Mouse (Mus musculus) B cell, adult 2 months (primary cell): ENCODE results near the gene Zfp428.

Experiments used
- DNase-seq, 2 experiments: peaks; one replicate each; pipeline ENCODE4 v3.0.0; 2022

Zfp428 gene

GRCm38 (mm10) chr7:24506838-24507725, at the start of gene Zfp428:
Gene Zfp428 (plus strand): TSS chr7:24507006.
- DNase-seq, result peak; percentile 65 to 70

DNA sequence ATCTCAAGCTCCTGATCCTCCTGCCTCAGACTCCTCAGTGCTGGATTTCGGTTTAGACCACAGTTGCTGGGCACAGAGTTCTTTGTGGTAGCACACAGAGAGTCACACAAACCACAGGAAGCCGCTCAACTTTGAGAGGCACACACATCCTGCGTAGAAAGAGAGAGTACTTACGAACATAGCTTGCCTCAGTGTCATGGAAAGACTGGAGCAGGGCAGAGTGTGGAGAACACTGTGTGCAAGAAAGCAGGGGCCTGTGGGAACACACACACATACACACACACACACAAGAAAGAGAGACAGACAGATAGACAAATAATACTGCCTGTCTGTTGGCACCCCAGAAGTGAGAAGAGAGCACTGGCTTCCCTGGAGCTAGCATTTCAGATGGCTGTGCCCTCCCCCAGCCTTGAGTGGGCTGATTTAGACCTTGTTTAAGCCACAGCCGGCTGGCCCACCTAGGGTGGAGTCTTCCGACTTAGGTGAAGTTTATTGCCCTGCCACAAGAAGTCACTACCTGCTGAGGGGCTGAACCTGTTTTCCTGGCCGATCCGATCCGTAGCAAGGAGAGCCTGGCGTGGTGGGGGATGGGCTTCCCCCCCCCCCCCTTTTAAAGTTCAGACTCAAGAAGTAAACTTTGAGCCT, 49.0 kb upstream of the Zfp428 start:
- DNase-seq, result peak; percentile 73 to 80

GRCm38 (mm10) chr7:24459440-24459839, 47.4 kb upstream of the Zfp428 start:
- no peak for DNase-seq

DNA sequence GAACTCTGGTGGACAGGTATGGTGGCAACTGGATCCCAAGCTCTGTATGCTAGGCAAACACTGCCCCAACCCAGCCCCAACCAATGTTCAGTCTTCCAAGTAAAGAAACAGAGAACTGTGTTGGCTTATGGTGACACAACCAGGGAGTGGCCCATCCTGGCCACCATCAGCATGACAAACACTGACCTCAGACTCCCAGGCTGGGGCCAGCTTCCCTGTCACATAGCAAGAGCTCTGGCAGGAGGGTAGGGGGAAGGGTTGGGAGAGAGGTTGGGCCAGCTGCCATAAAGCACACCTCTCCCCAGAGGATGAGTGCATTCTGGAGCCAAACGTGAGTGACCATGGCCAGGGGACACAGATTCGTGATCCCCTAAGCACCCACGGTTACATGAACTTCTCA, 47.0 kb upstream of the Zfp428 start:
- no peak for DNase-seq

DNA sequence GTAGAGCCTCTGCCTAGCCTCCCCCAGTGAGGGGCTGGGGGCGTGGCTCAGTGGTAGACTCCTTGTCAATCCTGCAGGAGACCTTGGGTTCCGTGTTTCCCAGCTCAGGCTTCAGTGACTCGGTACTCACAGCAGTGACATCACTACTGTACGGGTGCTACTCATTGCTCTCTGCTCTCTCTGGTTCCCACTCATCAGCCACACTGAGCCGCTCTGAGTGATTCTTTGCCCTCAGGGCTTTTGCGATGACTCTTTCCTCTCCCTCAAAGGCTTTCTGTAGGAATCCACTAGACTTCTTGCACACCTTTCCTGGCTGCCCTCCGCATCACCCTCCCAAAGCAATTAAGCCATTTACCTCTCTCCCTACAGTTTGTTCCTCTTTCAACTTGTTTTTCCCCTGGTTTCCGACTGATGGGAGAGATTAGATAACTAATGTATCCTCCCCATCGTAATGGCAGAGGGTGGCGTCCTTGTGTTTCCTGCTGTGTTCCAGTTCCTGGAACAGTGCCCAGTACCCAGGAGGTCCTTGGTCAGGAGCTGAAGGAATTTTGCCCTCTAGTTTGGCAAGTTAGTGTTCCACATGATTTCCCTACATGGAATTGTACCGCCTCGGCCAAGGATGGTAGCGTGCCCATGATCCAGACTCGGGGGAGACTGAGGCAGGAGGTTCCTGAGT, 45.3 kb upstream of the Zfp428 start:
- no peak for DNase-seq

- DNase-seq, result peak; percentile 74 to 77
Measured at GRCm38 (mm10) chr7:24462388-24463319, 44.2 kb upstream of the Zfp428 start, which contains the start of gene Plaur. Gene Plaur (plus strand): TSS chr7:24462484.

- DNase-seq, result no peak
Measured at GRCm38 (mm10) chr7:24466835-24467234, 40.0 kb upstream of the Zfp428 start.

DNA sequence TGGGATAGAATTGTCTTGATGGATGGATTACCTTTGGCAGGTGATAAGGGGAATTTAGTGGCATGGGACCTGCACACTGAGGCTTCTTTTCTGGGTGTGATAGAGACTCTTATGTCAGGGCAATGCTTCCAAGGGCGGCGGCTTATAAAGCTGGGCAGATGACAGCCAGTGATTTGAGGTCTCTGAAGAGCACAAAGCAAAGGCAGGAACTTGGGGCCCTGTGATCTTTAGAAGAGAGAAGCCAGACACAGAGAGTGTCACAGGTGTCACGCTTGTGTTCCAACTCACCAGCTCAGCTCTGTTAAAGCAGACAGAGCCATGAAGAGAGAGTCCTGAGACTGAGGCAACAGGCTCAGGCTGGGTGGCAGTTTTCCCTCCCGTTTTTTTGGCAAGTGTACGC, 38.9 kb upstream of the Zfp428 start:
- peak in 1 of 2 experiments; percentile 17 for DNase-seq

GRCm38 (mm10) chr7:24469126-24469525, 37.7 kb upstream of the Zfp428 start:
- peak; percentile 81 to 83 for DNase-seq

GRCm38 (mm10) chr7:24470356-24470755, 36.5 kb upstream of the Zfp428 start:
- peak in 1 of 2 experiments; percentile 26 for DNase-seq

GRCm38 (mm10) chr7:24472442-24472841, 34.4 kb upstream of the Zfp428 start:
- DNase-seq, result peak; percentile 25 to 33

- DNase-seq, result peak; percentile 77
Measured at GRCm38 (mm10) chr7:24472937-24473336, 33.9 kb upstream of the Zfp428 start.

GRCm38 (mm10) chr7:24473913-24474529, 32.8 kb upstream of the Zfp428 start:
- peak; percentile 85 for DNase-seq

DNA sequence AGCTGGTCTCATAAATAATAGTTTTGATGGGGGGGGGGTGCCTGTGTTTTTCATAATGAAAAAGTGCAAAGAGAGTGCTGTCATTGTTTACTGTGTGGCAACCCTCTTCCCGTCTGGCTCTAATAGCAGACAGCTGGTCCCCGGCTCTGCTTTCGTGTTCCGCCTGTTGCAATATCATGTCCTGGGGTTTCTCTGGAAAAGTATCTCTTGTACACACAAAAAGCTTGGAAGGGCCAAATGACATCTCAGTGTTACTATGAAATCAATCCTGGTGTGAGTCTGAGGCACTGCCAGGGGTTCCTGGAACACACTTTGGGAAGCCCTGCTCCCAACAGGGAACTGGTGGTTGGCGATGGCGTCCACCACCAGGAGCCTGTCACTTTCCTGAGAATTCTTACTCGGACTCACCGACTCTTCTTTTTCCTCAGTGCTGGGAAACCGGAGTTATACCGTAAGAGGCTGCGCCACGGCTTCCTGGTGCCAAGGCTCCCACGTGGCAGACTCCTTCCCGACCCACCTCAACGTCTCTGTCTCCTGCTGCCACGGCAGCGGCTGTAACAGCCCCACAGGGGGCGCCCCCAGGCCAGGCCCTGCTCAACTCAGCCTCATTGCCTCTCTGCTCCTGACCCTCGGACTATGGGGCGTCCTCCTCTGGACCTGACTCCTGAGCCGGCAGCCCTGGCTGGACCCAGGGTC, 31.8 kb upstream of the Zfp428 start:
- DNase-seq, result peak; percentile 21 to 27

GRCm38 (mm10) chr7:24476338-24476737, 30.5 kb upstream of the Zfp428 start:
- DNase-seq, result peak; percentile 1 to 2

GRCm38 (mm10) chr7:24476856-24477255, 29.9 kb upstream of the Zfp428 start:
- peak; percentile 1 to 2 for DNase-seq

GRCm38 (mm10) chr7:24478911-24479310, 27.9 kb upstream of the Zfp428 start:
- DNase-seq, result peak; percentile 3 to 6

GRCm38 (mm10) chr7:24479685-24480084, 27.1 kb upstream of the Zfp428 start:
- DNase-seq, result peak; percentile 1 to 5

DNA sequence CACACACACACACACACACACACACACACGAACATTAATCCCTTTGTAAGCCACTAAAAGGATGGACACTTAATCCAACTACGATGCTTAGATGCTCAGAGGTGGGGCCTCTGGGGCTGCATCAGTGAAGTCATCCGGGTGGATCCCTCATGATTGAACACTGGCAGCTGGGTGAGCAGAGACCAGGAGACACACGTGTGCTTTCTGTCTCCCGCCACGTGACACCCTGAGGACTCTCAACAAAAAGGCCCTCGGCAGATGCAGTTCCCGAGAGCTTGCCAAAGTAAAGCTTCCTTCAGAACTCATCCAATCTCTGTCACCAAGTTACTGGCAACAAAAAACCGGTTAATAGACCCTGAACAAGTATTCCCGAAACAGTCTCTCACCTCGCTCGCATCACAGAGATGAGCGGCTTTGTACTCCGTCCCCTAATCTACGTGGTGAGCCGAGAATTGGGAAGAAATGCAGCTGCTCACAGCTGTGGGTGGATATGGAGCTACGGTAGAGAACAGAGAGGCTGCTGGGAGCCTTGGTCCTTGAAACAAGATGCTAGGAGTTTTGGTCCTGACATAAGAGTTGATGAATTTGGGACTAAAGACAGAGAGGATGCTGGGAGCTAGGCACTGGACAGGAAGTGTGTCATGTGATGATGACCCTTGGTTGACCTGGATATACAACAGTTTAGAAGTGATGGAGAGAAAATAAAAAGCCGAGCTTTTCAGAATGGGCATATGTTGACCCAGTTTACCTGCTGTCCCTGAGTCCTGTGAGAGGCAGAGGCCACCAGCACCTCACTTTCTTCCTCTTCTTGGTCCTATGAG, 26.5 kb upstream of the Zfp428 start:
- DNase-seq, result no peak

GRCm38 (mm10) chr7:24480986-24481473, 25.8 kb upstream of the Zfp428 start:
- DNase-seq, result peak; percentile 20 to 28
